Mouse (Mus musculus): ENCODE data around the gene Tgfbr3.

DNA sequence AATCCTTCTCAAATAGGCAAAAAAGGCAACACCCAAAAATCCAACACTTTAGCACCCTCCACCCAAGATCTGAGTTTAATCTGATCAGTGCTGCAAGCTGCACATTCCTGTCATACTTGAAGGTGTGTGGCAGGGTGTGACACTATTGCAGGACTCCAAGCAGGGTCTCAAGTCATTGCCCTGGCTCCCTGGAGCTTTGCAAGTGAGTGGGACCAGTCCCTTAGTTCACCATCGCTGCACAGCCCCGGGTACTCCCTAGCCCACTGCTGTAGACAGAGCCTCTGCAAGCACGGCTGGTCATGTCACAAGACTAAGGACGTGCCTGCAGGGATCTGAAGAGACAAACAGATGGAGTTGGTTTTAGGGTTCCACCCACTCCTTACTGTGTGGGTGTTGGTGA lies 230.8 kb downstream of the Tgfbr3 start:
- TF ChIP-seq POLR2A (IDR thresholded peaks at IDR 0.05; ENCODE audit: low read depth, low read length): no peak
- no peak for TF ChIP-seq CTCF (IDR thresholded peaks at IDR 0.05; ENCODE audit: borderline replicate concordance, insufficient read depth, low read length)

Data from embryonic fibroblast, embryonic 13.5 days (primary cell).